Mouse (Mus musculus) forebrain, embryonic 11.5 days (tissue): ENCODE data around the gene Mtfr2. TPM values are rescaled to one million over a fixed set of nuclear protein-coding genes. Genes with fewer than 3 reads are reported as not detected.

Experiments
- ATAC-seq: fragments of 200-750 bp; cut with Nextera tagmentation; replicated peaks from 2 replicates; pipeline ENCODE4 v1.8.0; 2017; ENCODE audit warnings: moderate TSS enrichment; ENCODE audit not compliant: low FRiP score
- DNase-seq: peaks from one replicate; pipeline ENCODE4 v3.0.0-alpha.2; 2017; ENCODE audit warnings: low spot score
- H3K27ac ChIP-seq: fragments of 300-500 bp; sonication (generic); 2 replicates; pipeline ENCODE4 v1.5.1; 2014; ENCODE audit warnings: low read depth, low read length
- H3K27me3 ChIP-seq: fragments of 300-500 bp; sonication (generic); 2 replicates; pipeline ENCODE4 v1.6.1; 2014; ENCODE audit warnings: mild to moderate bottlenecking, low read length, mixed read lengths; ENCODE audit not compliant: control insufficient read depth, insufficient read depth
- H3K36me3 ChIP-seq: fragments of 300-500 bp; sonication (generic); 2 replicates; pipeline ENCODE4 v1.6.1; 2014; ENCODE audit warnings: mild to moderate bottlenecking, low read length, moderate library complexity, mixed read lengths; ENCODE audit not compliant: control insufficient read depth, insufficient read depth
- H3K4me1 ChIP-seq: fragments of 300-500 bp; sonication (generic); replicated peaks from 2 replicates; pipeline ENCODE4 v1.6.1; 2014; ENCODE audit warnings: low read length, mixed read lengths; ENCODE audit not compliant: control insufficient read depth, insufficient read depth
- H3K4me2 ChIP-seq: fragments of 300-500 bp; sonication (generic); 2 replicates; pipeline ENCODE4 v1.6.1; 2014; ENCODE audit warnings: low read depth, mild to moderate bottlenecking, low read length, moderate library complexity, mixed read lengths; ENCODE audit not compliant: severe bottlenecking
- H3K4me3 ChIP-seq: fragments of 300-500 bp; sonication (generic); 2 replicates; pipeline ENCODE4 v1.5.1; 2014; ENCODE audit warnings: low read depth, low read length
- H3K9ac ChIP-seq: fragments of 300-500 bp; sonication (generic); 2 replicates; pipeline ENCODE4 v1.6.1; 2014; ENCODE audit warnings: low read length
- H3K9me3 ChIP-seq: fragments of 300-500 bp; sonication (generic); 2 replicates; pipeline ENCODE4 v1.6.1; 2016; ENCODE audit warnings: low read length, mixed read lengths; ENCODE audit not compliant: control insufficient read depth
- WGBS: fragments of 180-500 bp; shearing (Covaris S2); extraction: QIAGEN DNeasy Blood & Tissue Kit; methylation state at CpG from one replicate; pipeline ENCODE4 v1.1.7; 2014; 5-methylcytosine and 5-hydroxymethylcytosine counted together
- polyA plus RNA-seq: library from polyadenylated mRNA; unstranded; fragments of >200 nt; fragmentation: Nextera tagmentation; extraction: Ambion mirVana; gene quantifications from 2 replicates; pipeline ENCODE4 v1.2.1, GENCODE M21; 2014

Mtfr2 gene
- polyA plus RNA-seq, 1 experiment from 2014 or later, result 2.6 TPM

- WGBS, result 81% methylated on average over 4 of the region's 4 CpGs
- ATAC-seq, result no peak
- no peaks in the 10 kb centered on the region for H3K27me3 ChIP-seq
These were observed 15.0 kb downstream of the Mtfr2 start for GRCm38 (mm10) chr10:20362450-20363118.

GRCm38 (mm10) chr10:20372046-20372445, 24.5 kb downstream of the Mtfr2 start:
- no peak for ATAC-seq
- DNase-seq, result no peak
- Histone ChIP-seq H3K27me3 (no peaks in the 10 kb centered on the region), H3K4me3 (no peak overlapping the region), H3K4me2 (no peak overlapping the region), H3K27ac (no peak overlapping the region), H3K9me3 (no peaks in the 10 kb centered on the region; the same call in 1 of the 2 replicates), H3K4me1 (no peaks in the 10 kb centered on the region), H3K9ac (no peak overlapping the region), H3K36me3 (no peaks in the 10 kb centered on the region)
- WGBS, result 97% methylated on average over 5 of the region's 5 CpGs

More at GRCm38 (mm10) chr10:20362450-20363118, 15.0 kb downstream of the Mtfr2 start:
- H3K36me3 ChIP-seq, result no peaks in the 10 kb centered on the region; the same call in 1 of the 2 replicates
- no peak overlapping the region for H3K27ac ChIP-seq
- H3K9ac ChIP-seq, result no peak overlapping the region
- no peaks in the 10 kb centered on the region; the same call in 1 of the 2 replicates for H3K9me3 ChIP-seq
- no peak overlapping the region for H3K4me3 ChIP-seq
- no peak overlapping the region for H3K4me2 ChIP-seq
- 0 out of 2 replicates have a peak, but pooled peaks cover 2% of the 10 kb centered on the region for H3K4me1 ChIP-seq
- DNase-seq, result no peak

- H3K4me3 ChIP-seq, result no peak overlapping the region
- no peaks in the 10 kb centered on the region for H3K36me3 ChIP-seq
- no peak for DNase-seq
- no peaks in the 10 kb centered on the region for H3K27me3 ChIP-seq
- H3K9me3 ChIP-seq, result no peaks in the 10 kb centered on the region
- H3K4me1 ChIP-seq, result no peaks in the 10 kb centered on the region
- no peak overlapping the region for H3K27ac ChIP-seq
- H3K9ac ChIP-seq, result no peak overlapping the region
- 93% methylated on average over 9 of the region's 9 CpGs for WGBS
- ATAC-seq, result no peak
- H3K4me2 ChIP-seq, result no peak overlapping the region
These were observed 30.1 kb downstream of the Mtfr2 start for GRCm38 (mm10) chr10:20377621-20378020.

GRCm38 (mm10) chr10:20379071-20379735, 31.6 kb downstream of the Mtfr2 start:
- WGBS, result 77% methylated on average over 9 of the region's 9 CpGs
- DNase-seq (no peak), ATAC-seq (no peak)
- Histone ChIP-seq H3K27me3 (no peaks in the 10 kb centered on the region), H3K9ac (no peak overlapping the region), H3K4me3 (no peak overlapping the region), H3K27ac (no peak overlapping the region), H3K9me3 (no peaks in the 10 kb centered on the region), H3K4me1 (no peaks in the 10 kb centered on the region), H3K36me3 (no peaks in the 10 kb centered on the region), H3K4me2 (no peak overlapping the region)

- Histone ChIP-seq H3K9ac (no peak overlapping the region), H3K4me2 (no peak overlapping the region), H3K27me3 (no peaks in the 10 kb centered on the region), H3K9me3 (no peaks in the 10 kb centered on the region), H3K4me1 (no peaks in the 10 kb centered on the region), H3K27ac (no peak overlapping the region), H3K4me3 (no peak overlapping the region), H3K36me3 (no peaks in the 10 kb centered on the region)
- WGBS, result 80% methylated on average over 3 of the region's 3 CpGs
- no peak for DNase-seq
- ATAC-seq, result no peak
These were observed 33.2 kb downstream of the Mtfr2 start for GRCm38 (mm10) chr10:20380798-20381197.

DNA sequence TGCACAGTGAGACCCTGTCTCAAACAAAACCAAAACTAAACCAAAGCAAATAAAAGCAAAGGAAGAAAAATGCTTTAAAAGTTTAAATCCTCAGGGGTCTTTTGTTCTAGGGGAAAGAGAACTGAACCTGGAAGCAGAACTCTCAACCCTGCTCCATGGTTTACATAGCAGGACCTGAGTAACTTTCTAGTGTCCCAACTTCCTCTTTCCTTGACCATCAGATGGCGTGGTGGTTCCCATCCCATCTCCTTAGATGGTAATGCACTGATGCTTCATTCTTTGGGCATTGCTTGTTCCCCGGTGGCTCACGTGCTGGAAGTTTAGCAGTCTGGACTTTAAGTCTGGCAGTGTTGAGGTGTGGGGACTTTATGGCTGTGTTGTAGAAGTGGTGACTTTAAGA, 33.8 kb downstream of the Mtfr2 start:
- no peaks in the 10 kb centered on the region for H3K9me3 ChIP-seq
- H3K36me3 ChIP-seq, result no peaks in the 10 kb centered on the region
- no peak overlapping the region for H3K9ac ChIP-seq
- no peaks in the 10 kb centered on the region for H3K4me1 ChIP-seq
- 86% methylated on average over 3 of the region's 3 CpGs for WGBS
- H3K27me3 ChIP-seq, result no peaks in the 10 kb centered on the region
- DNase-seq (no peak), ATAC-seq (no peak)
- H3K27ac ChIP-seq, result no peak overlapping the region
- no peak overlapping the region for H3K4me2 ChIP-seq
- H3K4me3 ChIP-seq, result no peak overlapping the region

GRCm38 (mm10) chr10:20382807-20383419, 35.3 kb downstream of the Mtfr2 start:
- Histone ChIP-seq H3K4me2 (no peak overlapping the region), H3K9ac (no peak overlapping the region), H3K36me3 (no peaks in the 10 kb centered on the region), H3K27ac (no peak overlapping the region), H3K4me1 (no peaks in the 10 kb centered on the region), H3K27me3 (no peaks in the 10 kb centered on the region), H3K9me3 (no peaks in the 10 kb centered on the region), H3K4me3 (no peak overlapping the region)
- DNase-seq (no peak), ATAC-seq (peak; percentile 39; the same call in 1 of the 2 replicates)
- WGBS, result 74% methylated on average over 6 of the region's 6 CpGs

DNA sequence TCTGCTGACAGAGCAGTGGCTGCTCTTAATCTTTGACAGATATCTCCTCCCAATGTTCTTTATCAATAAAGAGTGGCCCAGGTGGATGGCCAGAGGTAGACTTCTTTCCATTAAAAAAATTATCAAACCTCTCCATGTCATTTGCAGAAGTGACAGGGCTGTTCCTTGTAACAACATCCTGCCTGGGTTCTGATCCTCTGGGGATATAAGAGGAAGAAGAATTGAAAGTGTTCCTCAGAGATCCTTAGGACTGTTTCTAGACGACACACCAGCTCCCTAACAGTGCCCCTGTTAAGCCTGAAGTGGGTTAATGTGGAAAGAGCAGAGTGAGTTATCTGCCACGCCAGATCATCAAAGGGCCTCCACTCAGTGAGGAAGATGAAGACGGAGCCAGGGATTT, 43.0 kb downstream of the Mtfr2 start:
- no peak overlapping the region for H3K4me3 ChIP-seq
- DNase-seq, result no peak
- no peak for ATAC-seq
- H3K9me3 ChIP-seq, result no peaks in the 10 kb centered on the region
- H3K4me1 ChIP-seq, result no peaks in the 10 kb centered on the region
- no peaks in the 10 kb centered on the region for H3K36me3 ChIP-seq
- H3K4me2 ChIP-seq, result no peak overlapping the region
- 77% methylated on average over 3 of the region's 3 CpGs for WGBS
- H3K27me3 ChIP-seq, result no peaks in the 10 kb centered on the region
- H3K27ac ChIP-seq, result no peak overlapping the region
- no peak overlapping the region for H3K9ac ChIP-seq
